Mouse (Mus musculus): Measurements from ENCODE around the gene Dlg2.

The Dlg2 gene

DNA sequence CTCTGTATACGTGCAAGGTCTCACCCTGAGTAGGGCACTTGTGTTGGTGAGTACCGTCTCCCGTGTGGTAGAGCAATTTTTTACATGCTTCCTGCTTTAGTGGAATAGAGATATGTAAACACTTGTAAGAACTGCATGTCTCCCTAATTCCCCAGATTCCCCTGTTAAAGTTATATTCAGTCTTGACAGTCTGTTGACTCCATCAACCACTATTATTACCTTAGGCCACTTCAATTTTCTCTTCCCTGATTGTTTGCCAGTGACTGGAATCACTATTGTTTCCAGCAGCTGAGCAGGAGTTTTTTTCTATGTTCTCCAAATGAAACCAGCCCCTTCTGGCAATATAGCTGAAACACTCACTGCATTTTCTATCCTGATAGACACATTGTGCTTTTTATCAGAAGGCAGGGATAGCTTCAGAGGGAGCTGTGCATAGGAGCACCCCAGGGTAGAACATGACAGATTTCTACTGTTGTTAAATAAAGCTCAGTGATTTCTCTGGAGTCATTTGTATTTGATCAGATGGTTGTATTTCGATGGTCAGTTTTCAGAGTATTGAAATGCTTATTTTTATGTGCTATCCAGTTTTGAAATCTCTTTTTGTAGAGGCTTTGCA lies 1314.6 kb downstream of the Dlg2 start:
- DNase-seq, result no peak

- no peak for DNase-seq
Observed at GRCm38 (mm10) chr7:91806632-91807031, 1330.2 kb downstream of the Dlg2 start.

DNA sequence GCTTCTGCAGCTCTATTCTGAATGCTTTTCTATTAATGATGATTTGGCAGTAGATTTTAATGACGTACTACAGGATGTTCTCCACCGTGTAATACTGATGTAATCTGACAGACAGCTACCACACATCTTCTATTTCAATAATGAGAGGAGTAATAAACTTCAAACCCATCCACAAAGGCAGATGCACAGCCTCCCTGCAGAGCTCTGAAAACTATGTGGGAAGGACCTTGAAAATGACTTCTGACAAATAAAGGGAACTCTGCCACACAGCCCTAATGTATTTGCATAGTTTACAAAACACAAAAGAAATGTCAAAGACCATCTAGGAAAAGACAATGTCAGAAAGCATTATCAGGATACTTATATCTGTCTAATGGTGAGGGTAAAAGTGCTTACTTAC lies 1334.3 kb downstream of the Dlg2 start:
- no peak for DNase-seq

DNA sequence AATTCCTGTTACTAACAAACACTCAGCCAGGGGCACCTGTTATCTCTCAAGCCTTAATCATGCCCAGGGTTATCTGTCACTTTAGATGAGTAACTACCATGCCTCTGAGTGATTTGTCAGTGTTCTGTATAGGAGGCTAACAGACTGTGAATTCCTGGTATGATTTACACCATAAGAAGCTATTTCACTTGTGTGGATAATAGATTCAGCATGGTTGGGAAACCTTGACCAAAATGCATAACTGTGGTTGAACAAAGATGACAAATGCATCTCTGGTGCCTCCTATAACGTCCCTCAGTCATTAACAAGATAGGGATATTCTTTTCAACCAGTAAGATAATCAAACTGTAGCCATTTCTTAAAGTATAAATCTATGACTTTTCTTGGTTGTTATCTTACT lies 1341.5 kb downstream of the Dlg2 start:
- no peak for DNase-seq

GRCm38 (mm10) chr7:91832207-91832606 lies 1355.7 kb downstream of the Dlg2 start:
- no peak for DNase-seq

DNA sequence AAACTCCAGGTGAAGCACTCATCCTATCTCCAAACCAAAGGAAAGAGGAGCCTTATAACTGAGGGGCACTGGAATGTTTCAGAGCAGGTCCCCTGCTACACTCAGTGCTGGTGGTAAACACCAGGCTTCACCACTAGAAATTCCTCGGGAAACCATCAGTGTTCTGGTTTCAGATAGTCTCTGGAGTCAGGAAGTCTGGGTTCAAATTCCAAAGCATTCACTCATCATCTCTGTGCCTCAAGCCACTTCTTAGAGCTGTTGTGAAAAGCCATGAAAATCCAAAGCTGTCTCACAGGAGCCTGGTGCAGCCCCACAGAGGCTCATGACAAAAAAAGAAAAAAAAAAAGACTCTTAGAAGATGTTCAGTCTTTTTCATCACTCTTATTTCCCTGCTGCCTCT lies 1369.3 kb downstream of the Dlg2 start:
- no peak for DNase-seq

DNA sequence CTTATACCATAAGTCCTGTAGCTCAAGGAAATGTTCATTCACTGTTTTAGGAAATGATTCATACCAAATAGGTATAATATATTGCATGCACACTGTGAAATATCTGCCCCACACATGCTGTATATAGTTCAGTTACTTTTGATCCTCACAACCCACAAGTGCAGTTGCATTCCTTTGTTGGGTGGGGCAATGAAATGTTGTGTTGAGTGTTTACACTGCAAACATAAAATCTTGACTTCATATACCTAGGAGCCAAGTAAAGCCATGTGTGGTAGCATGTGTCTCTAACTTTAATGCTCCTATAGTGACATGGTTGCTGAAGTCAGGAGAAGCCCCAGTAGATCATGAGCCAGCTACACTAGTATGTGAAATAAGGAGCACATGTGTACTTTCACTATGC lies 1372.9 kb downstream of the Dlg2 start:
- DNase-seq, result no peak

GRCm38 (mm10) chr7:91853653-91854052 lies 1377.2 kb downstream of the Dlg2 start:
- DNase-seq, result no peak

- DNase-seq, result no peak
Observed at GRCm38 (mm10) chr7:91856931-91857330, 1380.5 kb downstream of the Dlg2 start.

DNA sequence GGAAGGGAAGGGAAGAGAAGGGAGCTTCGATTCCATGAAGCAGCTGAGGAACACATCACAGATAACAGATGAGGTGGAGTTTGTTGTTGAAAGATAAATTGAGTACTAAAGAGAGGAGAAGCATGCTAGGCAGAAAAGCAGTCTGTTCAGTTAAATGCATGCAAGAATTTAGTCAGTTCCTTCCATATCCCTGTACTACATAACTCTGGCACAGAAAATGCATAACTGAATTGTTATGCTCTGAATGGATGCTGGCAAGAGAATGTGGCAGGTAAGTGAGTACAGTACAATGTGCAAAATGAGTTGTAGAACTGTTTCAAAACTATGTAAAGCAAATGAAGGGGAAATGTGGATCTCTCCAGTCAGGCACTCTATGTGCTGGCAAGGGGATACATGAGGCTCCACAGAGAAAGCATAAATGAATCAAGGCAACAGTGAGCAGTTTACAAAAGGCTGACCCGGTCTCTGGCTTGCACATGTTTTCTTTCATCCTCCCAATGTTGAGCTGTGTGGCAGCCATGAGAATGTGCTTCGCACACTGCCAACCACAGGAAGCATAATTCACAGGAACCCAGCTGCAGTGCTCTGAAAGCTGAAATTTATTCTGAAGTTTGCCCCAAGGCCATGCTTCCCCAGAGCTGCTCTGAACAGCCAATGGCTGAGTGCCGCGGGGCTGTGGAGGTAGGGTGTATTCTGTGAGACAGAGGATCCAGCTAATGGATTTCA lies 1386.5 kb downstream of the Dlg2 start:
- no peak for DNase-seq

DNA sequence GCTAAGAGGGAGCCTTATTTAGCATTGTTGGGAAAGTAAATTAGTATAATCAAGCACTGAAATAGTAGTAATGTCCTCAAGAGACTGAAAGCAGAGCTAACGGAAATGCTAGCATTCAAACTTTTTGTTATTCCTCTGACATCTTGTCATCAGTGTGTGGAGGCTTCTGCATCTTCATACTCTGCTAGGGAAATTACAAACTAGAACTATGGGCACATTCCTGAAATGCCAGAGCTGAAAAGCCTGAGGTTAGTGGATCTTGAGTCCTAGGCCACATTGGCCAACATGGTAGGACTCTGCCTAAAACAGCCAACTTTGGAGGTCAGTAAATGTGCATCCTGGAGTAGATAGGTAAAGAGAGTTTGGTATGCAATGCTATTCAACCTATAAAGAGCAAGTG lies 1392.4 kb downstream of the Dlg2 start:
- no peak for DNase-seq

- no peak for DNase-seq
Observed at GRCm38 (mm10) chr7:91876831-91877230, 1400.4 kb downstream of the Dlg2 start.

DNA sequence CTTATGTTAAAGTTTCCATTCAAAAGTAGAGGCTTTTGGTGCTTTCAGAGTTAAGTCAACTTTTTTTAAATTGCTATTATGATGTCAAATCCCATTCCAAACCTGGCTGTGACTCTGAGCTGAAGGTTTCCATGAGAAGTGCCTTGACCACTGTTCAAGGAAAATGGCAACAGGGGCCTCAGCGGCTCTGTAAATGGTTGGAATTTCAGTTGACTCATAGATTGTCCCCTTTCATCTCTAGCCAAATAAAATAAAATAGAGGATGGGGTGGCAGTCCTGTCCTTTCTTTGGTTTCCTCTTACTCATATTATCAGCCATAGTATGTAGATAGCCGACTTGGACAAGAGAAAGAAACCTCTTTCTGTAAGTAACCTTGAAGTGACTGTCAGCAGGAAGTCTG lies 1401.3 kb downstream of the Dlg2 start:
- no peak for DNase-seq

DNA sequence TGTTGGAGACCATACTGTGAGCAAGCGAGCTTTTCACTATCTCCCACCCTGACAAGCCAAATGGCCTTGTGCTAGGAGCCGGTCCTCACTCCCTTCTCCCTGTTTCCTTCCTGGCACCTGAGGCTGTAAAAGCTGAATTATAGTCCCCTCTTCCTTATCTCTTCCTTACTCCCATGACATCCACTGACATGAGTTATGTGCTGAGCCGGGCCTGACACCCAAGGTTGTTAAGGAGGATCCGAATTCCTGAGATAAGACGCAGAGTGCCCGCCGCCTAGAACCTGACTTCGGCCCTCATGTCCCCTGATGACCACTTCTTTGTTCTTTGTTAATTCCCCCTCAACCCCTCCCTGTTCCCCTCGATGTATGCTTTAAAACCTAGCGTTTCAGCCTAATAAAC lies 1409.9 kb downstream of the Dlg2 start:
- no peak for DNase-seq

DNA sequence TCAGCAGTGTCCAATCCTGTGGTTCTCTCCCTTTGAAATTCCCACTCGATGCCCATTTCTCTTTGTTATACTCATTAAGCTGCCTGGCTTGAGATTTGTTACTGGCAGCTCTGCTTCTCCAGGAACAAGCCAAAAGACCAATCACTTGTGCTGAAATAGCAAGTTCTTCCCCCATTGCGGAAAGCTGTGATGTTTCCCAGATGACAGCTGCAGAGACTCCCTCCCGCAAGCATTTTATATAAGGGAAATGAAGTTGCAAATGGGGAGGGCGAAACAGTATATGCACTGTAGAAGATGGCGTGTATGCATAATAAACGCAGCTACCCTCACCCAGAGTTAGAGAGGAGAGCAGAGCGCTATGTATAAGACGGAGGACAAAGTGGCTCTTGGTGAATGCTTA lies 1417.5 kb downstream of the Dlg2 start:
- DNase-seq, result peak; percentile 39

DNA sequence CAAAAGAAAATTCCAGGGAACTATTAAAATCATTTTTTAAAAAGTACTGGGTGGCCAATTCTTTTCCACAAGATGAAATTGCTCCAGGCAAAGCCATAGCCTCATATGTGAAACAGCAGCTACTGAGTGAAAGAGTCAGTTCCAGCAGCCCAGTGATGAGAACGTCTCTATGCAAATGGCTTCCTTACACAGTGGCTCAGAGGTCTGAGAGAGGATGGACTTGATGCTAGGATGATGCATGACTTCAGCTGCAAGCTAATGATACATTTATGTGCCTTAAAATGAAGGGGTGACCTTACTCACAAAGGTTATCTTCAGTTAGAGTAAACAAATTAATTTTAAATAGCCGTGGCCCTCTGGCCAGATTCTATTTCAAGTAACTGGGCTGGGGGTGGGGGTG lies 1420.5 kb downstream of the Dlg2 start:
- no peak for DNase-seq

DNA sequence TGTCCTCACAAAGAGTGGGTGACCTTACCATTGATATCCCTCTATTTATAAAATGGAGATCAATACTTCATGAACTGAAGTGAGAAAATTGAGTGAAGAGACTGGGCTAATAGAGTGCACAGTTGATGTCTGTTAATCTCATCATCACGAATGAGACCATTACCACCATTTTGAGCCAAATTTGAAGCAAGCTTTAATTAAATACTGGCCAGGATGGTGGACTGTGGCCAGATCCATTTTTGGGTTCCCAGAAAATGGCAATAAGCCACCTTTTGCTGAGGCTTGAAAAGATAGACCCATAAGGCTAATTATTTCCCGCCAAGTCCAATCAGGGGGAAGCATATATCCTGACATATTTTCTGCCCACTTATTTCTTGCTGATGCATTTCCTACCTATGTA lies 1421.0 kb downstream of the Dlg2 start:
- no peak for DNase-seq

DNA sequence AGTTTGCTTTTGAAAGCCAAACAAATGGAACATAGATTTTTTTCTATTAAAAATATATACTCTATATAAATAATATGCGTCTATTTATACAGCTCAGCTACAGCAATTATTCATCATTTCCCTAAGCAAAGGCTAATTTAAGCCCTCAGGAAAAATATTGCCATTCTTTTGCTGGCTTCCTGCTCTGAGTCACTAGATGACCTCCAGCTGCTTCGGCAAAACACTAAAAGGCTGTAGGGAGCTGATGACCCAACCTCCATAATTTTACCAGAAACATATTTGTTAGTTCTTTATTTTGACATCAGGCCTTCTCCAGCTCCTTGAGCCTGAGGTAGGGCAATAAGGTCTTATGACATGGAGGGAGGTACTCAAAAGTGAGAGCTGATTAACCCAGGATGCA lies 1426.0 kb downstream of the Dlg2 start:
- no peak for DNase-seq

DNA sequence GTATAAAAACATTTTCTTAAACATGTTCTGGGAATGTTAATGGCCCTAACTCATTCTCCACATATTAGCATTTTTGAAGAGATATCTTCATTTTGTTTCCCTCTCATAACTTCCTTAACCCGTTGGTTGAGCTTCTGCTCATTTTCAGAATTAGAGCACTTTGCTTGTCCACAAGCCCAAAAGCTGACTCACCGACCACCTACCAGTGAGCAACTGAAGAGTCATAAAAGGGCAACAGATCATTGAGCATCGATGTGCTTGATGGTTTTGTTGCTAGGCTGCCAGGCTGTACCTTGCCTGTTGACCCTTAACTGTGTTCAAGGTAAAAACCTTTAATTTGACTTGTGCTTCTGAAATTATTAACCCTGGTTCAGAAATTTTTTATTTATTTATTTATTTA lies 1440.3 kb downstream of the Dlg2 start:
- no peak for DNase-seq

DNA sequence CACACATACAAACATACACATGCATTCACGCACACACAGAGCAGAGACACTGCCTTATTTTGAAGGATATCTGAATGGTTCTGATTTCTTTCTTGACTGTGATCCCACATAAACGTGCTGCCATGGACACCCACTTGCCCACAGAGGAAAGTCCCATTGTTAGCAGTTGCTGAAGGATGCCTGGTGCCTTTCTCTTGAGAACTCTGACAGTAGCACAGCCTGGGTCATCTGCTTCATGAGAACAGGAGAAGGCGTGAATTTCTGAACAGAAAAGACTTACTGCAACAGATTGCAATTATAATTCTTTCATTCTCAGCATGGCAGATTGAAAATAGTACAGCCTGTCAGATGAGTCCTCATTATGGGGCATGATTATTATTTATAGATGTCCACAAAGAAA lies 1442.6 kb downstream of the Dlg2 start:
- no peak for DNase-seq

DNA sequence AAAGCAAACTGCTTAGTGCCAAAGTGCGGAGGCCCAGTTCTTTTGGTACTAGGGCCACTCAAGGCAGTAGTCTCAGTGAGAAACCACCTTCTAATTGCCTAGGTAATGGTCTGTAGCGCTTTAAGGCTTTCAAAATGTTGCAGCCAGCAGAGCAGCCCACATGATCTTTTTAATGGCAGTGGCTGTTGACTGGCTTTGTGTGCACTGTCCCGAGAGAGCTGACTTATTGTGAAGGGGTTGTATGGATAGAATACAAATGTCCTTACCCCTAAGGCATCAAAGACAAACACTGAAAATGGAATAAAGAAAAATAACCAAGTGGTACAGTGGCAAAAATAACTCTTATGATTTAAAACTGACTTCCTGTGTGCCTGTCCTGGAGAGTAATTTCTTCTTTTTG lies 1443.3 kb downstream of the Dlg2 start:
- no peak for DNase-seq

DNA sequence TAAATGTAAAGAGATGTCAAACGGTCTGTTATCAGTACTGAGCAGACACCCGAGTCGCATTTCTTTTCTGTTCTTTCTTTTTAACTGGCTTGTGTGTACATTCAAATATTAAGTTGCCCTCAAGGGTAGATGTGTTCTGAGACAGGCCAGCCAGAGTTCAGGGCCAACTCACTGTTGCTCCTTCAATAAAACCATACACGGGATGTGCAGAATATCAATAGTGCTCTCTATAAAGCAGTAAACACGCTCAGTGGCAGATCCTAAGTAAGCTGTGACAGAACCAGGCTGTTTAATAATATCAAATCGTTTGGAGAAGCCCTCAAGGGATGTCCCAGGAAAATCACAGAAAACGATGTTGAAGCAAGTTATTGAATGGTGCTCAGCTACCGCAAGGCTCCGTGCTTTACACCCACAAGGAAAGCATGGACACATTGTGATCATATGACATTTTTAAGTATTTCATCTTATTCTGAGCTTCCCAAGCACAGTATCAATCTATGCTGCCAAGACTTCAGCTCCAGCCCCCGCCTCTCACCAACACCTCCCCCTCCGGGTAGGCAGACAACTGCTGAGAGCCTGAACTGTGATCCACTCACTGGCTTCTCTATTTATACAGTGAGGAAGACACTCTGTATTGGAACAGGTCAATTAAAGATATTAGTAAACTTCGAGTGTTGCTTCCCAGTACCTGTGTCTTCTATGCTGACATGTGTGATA lies 1458.6 kb downstream of the Dlg2 start:
- DNase-seq, result peak; percentile 70

DNA sequence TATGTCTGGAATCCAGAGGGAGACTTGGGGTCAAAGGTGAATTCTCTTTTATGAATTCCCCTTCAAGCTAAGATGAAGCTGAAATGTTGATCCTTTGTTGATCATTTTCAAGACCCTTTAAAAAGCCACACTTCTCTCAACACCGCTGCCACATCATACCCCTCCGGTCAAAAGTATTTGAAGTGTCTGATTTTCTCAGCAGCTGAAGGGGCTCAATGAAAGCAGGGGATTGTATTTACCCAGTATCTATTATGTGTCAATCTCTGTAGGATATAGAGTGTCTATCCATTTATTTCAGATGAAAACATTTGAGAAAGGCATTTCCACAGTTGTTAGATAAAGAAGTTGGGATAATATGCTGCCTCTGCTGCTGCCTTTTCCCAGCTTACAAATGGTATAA lies 1459.7 kb downstream of the Dlg2 start:
- no peak for DNase-seq

- DNase-seq, result no peak
Observed at GRCm38 (mm10) chr7:91943224-91943623, 1466.8 kb downstream of the Dlg2 start.

Data from right cerebral cortex, postnatal 25 days (tissue).